Mouse (Mus musculus): Measurements from ENCODE around the gene Slc44a1. TPM values are rescaled to one million over a fixed set of nuclear protein-coding genes. Genes with fewer than 3 reads are reported as not detected.

Slc44a1 gene
- polyA plus RNA-seq, 2 experiments, result 26.6 to 56.4 TPM

- no peaks in the 10 kb centered on the region for H3K4me1 ChIP-seq (ENCODE audit: control insufficient read depth, insufficient read depth, low read length)
- ATAC-seq (ENCODE audit: low FRiP score, low read depth), result no peak
- no peak overlapping the region for H3K27ac ChIP-seq (replicated peaks; ENCODE audit: low read depth, low read length)
- DNase-seq (ENCODE audit: low spot score), result no peak
- H3K27me3 ChIP-seq (ENCODE audit: control insufficient read depth, insufficient read depth, low read length), result no peaks in the 10 kb centered on the region
- H3K36me3 ChIP-seq (ENCODE audit: control insufficient read depth, insufficient read depth, low read length), result no peaks in the 10 kb centered on the region
- no peak overlapping the region for H3K9ac ChIP-seq (ENCODE audit: low read depth, low read length, severe bottlenecking)
- no peak for TF ChIP-seq POLR2A (IDR thresholded peaks at IDR 0.05; ENCODE audit: borderline replicate concordance, extremely low read depth, insufficient read depth, insufficient read length)
- H3K9me3 ChIP-seq (ENCODE audit: control insufficient read depth, low read length), result no peaks in the 10 kb centered on the region
- WGBS, result 69% methylated on average over 1 of the region's 1 CpGs
- H3K4me3 ChIP-seq (replicated peaks; ENCODE audit: low read length), result no peak overlapping the region
- no peak overlapping the region for H3K4me2 ChIP-seq (replicated peaks; ENCODE audit: low read depth, low read length, severe bottlenecking)
Observed at GRCm38 (mm10) chr4:53588936-53589335, 148.7 kb downstream of the Slc44a1 start.

- Histone ChIP-seq H3K4me2 (replicated peaks; ENCODE audit: low read depth, low read length, severe bottlenecking) (no peak overlapping the region), H3K9ac (ENCODE audit: low read depth, low read length, severe bottlenecking) (no peak overlapping the region), H3K27me3 (ENCODE audit: control insufficient read depth, insufficient read depth, low read length) (no peaks in the 10 kb centered on the region), H3K4me1 (ENCODE audit: control insufficient read depth, insufficient read depth, low read length) (no peaks in the 10 kb centered on the region), H3K36me3 (ENCODE audit: control insufficient read depth, insufficient read depth, low read length) (no peaks in the 10 kb centered on the region), H3K9me3 (ENCODE audit: control insufficient read depth, low read length) (no peaks in the 10 kb centered on the region), H3K4me3 (replicated peaks; ENCODE audit: low read length) (no peak overlapping the region), H3K27ac (replicated peaks; ENCODE audit: low read depth, low read length) (no peak overlapping the region)
- 81% methylated on average over 4 of the region's 4 CpGs for WGBS
- ATAC-seq (ENCODE audit: low FRiP score, low read depth) (no peak), DNase-seq (ENCODE audit: low spot score) (no peak)
- TF ChIP-seq POLR2A (IDR thresholded peaks at IDR 0.05; ENCODE audit: borderline replicate concordance, extremely low read depth, insufficient read depth, insufficient read length), result no peak
Observed at GRCm38 (mm10) chr4:53589466-53589865, 149.3 kb downstream of the Slc44a1 start.

- Histone ChIP-seq H3K27me3 (ENCODE audit: control insufficient read depth, insufficient read depth, low read length) (no peaks in the 10 kb centered on the region), H3K9me3 (ENCODE audit: control insufficient read depth, low read length) (no peaks in the 10 kb centered on the region), H3K4me3 (replicated peaks; ENCODE audit: low read length) (no peak overlapping the region), H3K4me1 (ENCODE audit: control insufficient read depth, insufficient read depth, low read length) (no peaks in the 10 kb centered on the region), H3K36me3 (ENCODE audit: control insufficient read depth, insufficient read depth, low read length) (no peaks in the 10 kb centered on the region), H3K27ac (replicated peaks; ENCODE audit: low read depth, low read length) (no peak overlapping the region), H3K9ac (ENCODE audit: low read depth, low read length, severe bottlenecking) (no peak overlapping the region), H3K4me2 (replicated peaks; ENCODE audit: low read depth, low read length, severe bottlenecking) (no peak overlapping the region)
- TF ChIP-seq POLR2A (IDR thresholded peaks at IDR 0.05; ENCODE audit: borderline replicate concordance, extremely low read depth, insufficient read depth, insufficient read length), result no peak
- ATAC-seq (ENCODE audit: low FRiP score, low read depth) (no peak), DNase-seq (ENCODE audit: low spot score) (no peak)
- 65% methylated on average over 4 of the region's 4 CpGs for WGBS
Observed at GRCm38 (mm10) chr4:53590163-53590562, 149.9 kb downstream of the Slc44a1 start.

- Histone ChIP-seq H3K9me3 (ENCODE audit: control insufficient read depth, low read length) (no peaks in the 10 kb centered on the region), H3K4me3 (replicated peaks; ENCODE audit: low read length) (no peak overlapping the region), H3K27ac (replicated peaks; ENCODE audit: low read depth, low read length) (no peak overlapping the region), H3K36me3 (ENCODE audit: control insufficient read depth, insufficient read depth, low read length) (no peaks in the 10 kb centered on the region), H3K4me1 (ENCODE audit: control insufficient read depth, insufficient read depth, low read length) (no peaks in the 10 kb centered on the region), H3K4me2 (replicated peaks; ENCODE audit: low read depth, low read length, severe bottlenecking) (no peak overlapping the region), H3K27me3 (ENCODE audit: control insufficient read depth, insufficient read depth, low read length) (no peaks in the 10 kb centered on the region), H3K9ac (ENCODE audit: low read depth, low read length, severe bottlenecking) (no peak overlapping the region)
- no peak for TF ChIP-seq POLR2A (IDR thresholded peaks at IDR 0.05; ENCODE audit: borderline replicate concordance, extremely low read depth, insufficient read depth, insufficient read length)
- no peak for DNase-seq (ENCODE audit: low spot score)
- ATAC-seq (ENCODE audit: low FRiP score, low read depth), result no peak
- WGBS, result 93% methylated on average over 7 of the region's 7 CpGs
Observed at GRCm38 (mm10) chr4:53590691-53591447, 150.7 kb downstream of the Slc44a1 start.

- 93% methylated on average over 11 of the region's 11 CpGs for WGBS
- ATAC-seq (ENCODE audit: low FRiP score, low read depth) (no peak), DNase-seq (ENCODE audit: low spot score) (no peak)
- Histone ChIP-seq H3K4me2 (replicated peaks; ENCODE audit: low read depth, low read length, severe bottlenecking) (no peak overlapping the region), H3K27ac (replicated peaks; ENCODE audit: low read depth, low read length) (no peak overlapping the region), H3K9me3 (ENCODE audit: control insufficient read depth, low read length) (no peaks in the 10 kb centered on the region), H3K36me3 (ENCODE audit: control insufficient read depth, insufficient read depth, low read length) (no peaks in the 10 kb centered on the region), H3K4me1 (ENCODE audit: control insufficient read depth, insufficient read depth, low read length) (no peaks in the 10 kb centered on the region), H3K4me3 (replicated peaks; ENCODE audit: low read length) (no peak overlapping the region), H3K27me3 (ENCODE audit: control insufficient read depth, insufficient read depth, low read length) (no peaks in the 10 kb centered on the region), H3K9ac (ENCODE audit: low read depth, low read length, severe bottlenecking) (no peak overlapping the region)
- TF ChIP-seq POLR2A (IDR thresholded peaks at IDR 0.05; ENCODE audit: borderline replicate concordance, extremely low read depth, insufficient read depth, insufficient read length), result no peak
Observed at GRCm38 (mm10) chr4:53591536-53591935, 151.3 kb downstream of the Slc44a1 start.

Measured in limb, embryonic 14.5 days (tissue).